ENCODE assay signal across 8 mouse cellular contexts in the genomic region with DNA sequence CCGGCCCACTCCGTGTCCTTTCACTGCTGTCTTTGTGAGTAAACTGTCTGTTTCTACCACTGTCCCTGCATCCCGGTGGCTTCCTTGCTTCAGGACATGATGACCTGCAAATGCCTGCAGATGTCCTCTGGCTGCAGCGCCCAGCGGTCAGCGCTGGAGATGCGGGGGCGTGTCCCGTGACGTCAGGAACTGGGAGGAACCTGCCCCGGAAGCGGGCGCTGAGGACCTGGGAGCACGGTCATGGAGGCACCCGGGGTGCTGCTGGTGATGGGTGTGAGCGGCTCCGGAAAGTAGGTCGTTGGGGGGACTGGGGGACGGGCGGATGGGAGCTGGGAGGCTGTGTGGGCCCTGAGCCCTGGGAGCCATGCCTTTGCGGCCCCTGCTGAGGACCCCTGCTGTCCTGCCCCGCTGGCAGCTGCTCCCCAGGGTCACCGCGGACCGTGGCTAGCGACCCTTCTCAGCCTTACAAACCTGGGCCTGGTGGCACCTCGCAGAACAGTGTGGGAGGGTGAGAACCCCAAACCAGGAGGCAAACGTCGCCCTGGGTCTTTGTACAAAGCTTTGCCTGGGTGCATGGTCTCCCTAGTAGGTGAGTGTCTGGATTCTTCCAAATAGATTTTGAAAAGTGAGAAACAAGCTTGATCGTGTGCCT. TPM values are rescaled to one million over a fixed set of nuclear protein-coding genes. Genes with fewer than 3 reads are reported as not detected.
DNase-seq lines count a peak whose midpoint lies in the region; ATAC-seq and TF ChIP-seq lines count a peak whose summit lies in the region.

Idnk (plus strand) TSS at position 203 of the 652 bp plus-strand sequence.

- ATAC-seq in megakaryocyte, adult 5-6 weeks (ENCODE audit: poor library complexity, severe bottlenecking) = peak; percentile 88

- peak; percentile 11 for TF ChIP-seq CTCF in left cerebral cortex, adult 2 months (IDR thresholded peaks at IDR 0.05)

- peak within 1 kb of the TSS; percentile 84 for H3K27ac ChIP-seq in left cerebral cortex, adult 2 months

- peak; percentile 80 for DNase-seq in adipocyte (ENCODE audit: low spot score)
- DNase-seq in embryo, embryonic 10 days (ENCODE audit: low spot score) = peak; percentile 94
- peak; percentile 91 for DNase-seq in gastrocnemius, postnatal 10 days
- DNase-seq in hindlimb bud, embryonic 11.5 days (ENCODE audit: extremely low spot score, low read depth, low spot score) = peak; percentile 44
- DNase-seq in left cerebral cortex, adult 2 months (ENCODE audit: extremely low spot score in 1 of 2, low spot score in 2 of 2) = peak; percentile 83 to 88
- peak; percentile 88 for DNase-seq in right cerebral cortex, adult 18-20 months
- peak; percentile 75 for DNase-seq in urinary bladder, adult 2 months (ENCODE audit: low spot score)

- intact Hi-C loops in left cerebral cortex, adult 2 months (cut with DNase I) = loop anchor here (2.0 to 5.0 kb wide), 4 partner anchors 75 to 245 kb away; partner anchors contain the start of genes Hnrnpk and Rmi1

- peak within 1 kb of the TSS; percentile 56 for H3K4me3 ChIP-seq in left cerebral cortex, adult 2 months

RNA-seq across cellular contexts. Expression of gene Idnk, which starts in this region (rescaled TPM):
- 1 to 10 TPM; 9.6 to 9.7 TPM for total RNA-seq in gastrocnemius, postnatal 10 days (2021)
- total RNA-seq in left cerebral cortex, adult 2 months (2021) = 10 to 100 TPM; 31.2 to 31.6 TPM
- total RNA-seq in megakaryocyte, adult 5-6 weeks (2015) = 52.9 and 53.8 TPM in 2 replicates
- total RNA-seq in megakaryocyte, adult 5-6 weeks (2017) = 36.7 and 38.7 TPM in 2 replicates
- 35.3 and 38.1 TPM in 2 replicates for polyA plus RNA-seq in urinary bladder, adult 2 months (2012; rRNA removed)

Comparison
In these comparisons a context has a peak if more than half of its experiments do, and no peak if none do; other contexts are left out.
1. Peak in every context shown above with its lines: DNase-seq, ATAC-seq, H3K4me3 ChIP-seq and H3K27ac ChIP-seq.
2. DNase-seq: peak in every context shown above with its lines; median percentile 94 in embryo, embryonic 10 days; 91 in gastrocnemius, postnatal 10 days; 88 in right cerebral cortex, adult 18-20 months; 86 in left cerebral cortex, adult 2 months; 80 in adipocyte; 75 in urinary bladder, adult 2 months; 44 in hindlimb bud, embryonic 11.5 days.